Mouse (Mus musculus): ENCODE results near the gene Trim66.

Trim66 gene

DNA sequence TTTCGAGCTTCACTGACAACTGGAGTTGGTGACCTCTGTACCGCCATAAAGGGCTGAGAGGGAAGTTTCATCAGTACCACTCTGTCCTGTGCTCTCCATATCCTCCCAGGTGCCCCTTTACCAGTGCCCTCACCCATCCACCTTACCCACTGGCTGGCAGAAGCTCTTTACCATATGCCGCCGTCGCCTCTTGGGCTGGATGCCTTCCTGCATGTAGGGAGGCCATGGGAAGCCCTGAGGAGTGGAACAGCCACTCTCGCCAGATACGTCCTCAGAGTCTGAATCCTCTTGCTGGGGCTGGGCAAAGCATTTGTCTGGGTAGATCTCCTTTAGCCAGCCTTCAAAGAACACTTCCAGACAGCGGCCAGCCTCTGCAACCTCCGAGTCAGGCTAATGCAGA, 53.1 kb downstream of the Trim66 start:
- DNase-seq (ENCODE audit: low read depth, low spot score): no peak

DNA sequence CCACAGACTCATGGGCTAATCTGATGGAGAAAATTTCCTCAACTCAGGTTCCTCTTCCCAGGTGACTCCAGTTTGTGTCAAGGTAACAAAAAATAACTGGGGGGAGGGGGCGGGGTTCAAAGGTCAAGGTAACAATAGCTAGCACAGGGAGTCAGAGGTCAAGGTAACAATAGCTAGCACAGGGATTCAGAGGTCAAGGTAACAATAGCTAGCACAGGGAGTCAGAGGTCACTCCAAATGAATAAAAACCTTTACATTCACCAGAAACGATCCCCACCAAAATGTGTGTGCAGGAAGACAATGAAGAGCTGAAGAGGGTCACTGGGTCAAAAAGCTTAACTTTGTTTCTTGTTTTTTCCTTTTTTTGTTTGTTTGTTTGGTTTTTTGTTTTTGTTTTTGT, 59.9 kb downstream of the Trim66 start:
- DNase-seq (ENCODE audit: low read depth, low spot score): no peak

DNA sequence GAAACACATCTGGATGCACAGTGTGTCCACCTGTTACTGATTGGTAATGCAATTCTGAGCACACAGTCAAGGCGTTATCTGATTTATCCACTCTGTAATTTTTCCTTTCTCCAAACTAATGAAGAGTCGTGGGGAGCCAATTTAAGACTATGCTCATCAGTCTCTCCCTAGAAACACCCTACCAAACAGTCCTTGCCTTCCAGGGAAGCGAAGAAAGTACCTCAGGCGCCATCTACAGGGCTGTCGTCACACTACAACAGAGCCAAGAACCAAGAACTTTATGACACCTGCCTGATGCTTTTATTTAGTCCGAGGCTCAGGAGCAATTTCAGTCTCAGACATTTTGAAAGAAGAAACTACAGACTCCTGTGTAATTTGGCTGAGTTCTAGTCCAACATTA, 62.9 kb downstream of the Trim66 start:
- DNase-seq (ENCODE audit: low read depth, low spot score): no peak

DNA sequence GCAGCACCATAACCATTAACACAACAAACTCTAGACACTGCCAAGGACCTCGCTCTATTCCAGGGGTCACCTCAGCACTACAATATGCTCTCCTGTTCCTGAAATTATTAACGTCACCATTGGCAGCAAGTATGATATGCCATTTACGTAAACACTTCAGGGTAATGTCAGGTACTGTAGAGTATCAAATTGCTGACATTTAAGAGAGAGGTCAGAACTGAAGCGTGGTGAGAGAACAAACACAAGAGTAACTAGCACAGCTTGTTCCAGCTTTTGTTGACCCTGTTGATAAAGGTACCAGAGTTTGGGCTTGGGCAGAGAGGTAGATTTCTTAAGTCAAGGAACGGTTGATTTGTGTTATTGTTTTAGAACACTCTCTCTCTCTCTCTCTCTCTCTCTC, 65.2 kb downstream of the Trim66 start:
- no peak for DNase-seq (ENCODE audit: low read depth, low spot score)

DNA sequence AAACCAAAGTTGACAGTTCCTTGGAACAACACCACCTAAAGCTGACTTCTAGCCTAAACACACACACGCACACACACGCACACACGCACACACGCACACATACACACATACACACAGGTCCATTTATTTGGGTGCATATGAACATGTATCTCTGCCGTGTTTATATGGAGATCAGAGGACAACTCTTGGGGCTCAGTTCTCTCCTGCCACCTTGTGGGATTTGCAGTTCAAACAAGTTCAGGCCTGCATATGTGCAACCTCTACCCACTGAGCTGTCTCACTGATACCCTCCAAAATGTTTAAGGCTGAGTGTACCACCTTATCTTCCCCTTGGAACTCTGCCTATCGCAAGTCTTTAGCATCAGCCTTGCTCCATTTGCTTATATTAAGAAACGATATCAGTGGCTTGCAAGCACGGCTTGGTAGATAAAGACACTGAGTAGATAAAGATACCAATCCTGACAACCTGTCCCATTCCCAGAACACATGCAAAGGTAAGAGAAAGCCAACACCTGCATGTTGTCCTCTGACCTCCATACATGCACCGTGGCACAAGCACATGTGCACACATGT, 67.2 kb downstream of the Trim66 start:
- no peak for DNase-seq (ENCODE audit: low read depth, low spot score)

DNA sequence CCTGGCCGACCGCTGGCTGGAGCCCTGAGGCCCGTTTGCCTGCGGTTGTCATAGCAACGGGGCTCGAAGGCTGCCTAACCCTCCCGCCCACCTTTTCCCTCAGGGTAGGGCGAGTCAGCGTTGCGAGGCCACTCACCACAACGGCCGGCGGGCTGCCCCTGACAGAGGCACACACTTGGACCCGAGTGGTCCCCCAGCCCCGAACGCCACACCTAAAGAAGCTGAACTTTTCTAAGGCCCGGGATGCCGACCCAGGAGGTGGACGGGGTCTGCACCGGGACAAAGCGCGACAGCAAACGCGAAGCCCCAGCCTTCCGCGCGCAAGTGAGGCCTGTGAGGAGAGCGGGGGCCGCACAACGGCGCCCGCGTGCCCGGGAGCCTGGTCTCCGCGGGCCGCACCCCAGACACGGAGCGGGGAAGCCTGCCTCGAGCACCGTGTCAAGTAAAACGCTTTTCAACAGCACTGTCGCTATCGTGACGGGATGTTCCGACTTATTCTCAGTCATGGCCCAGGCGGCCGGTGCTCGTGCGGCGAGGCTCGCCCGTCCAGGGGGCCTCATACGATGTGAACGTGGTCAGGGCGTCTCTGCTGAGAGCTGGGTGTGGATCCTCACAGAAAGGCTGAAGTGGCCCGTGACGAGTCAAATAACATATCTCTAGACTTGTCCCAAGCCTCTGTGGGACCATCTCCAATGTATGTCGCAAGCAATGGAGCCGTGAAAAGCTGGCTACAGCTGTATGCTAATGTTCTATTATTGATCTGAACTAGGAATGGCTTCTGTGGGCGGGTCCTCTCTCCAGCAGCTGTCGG, 68.9 kb downstream of the Trim66 start, which contains the start of gene Stk33:
TSS of gene Stk33 (minus strand) at position 301 of the 811 bp plus-strand sequence.
- DNase-seq (ENCODE audit: low read depth, low spot score): no peak

DNA sequence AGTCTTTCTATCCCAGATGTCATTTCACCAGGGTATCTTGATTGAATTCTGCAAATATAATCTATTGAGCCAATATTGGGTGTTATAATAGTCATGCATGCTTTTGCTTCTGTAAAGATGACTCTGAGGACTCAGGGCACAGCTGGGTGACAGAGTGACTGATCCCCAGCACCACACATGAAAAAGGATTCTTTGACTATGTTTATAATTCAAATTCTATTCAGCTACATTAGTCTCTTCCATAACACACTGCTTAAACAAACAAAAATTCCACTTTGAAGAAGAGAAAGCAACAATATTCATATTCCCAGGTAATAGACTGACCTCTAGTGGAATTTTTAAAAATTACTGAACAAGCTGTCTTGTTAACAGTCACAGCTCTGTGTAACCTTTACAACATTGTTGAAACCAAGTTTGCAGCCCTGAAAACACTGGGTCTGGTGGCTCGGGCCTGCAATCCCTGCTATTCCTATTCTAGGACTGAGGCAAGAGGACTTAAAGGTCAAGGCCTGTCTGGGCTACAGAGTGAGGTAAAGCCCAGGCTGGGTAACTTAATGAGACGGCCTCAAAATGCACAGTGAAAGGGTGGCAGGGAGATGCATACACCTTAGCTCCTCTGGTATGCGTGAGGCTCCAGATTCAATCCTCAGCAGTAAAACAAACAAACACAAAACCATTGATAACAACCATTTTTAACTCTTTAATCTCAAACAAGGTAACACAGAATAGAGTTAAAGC, 83.3 kb downstream of the Trim66 start:
- no peak for DNase-seq (ENCODE audit: low read depth, low spot score)

DNA sequence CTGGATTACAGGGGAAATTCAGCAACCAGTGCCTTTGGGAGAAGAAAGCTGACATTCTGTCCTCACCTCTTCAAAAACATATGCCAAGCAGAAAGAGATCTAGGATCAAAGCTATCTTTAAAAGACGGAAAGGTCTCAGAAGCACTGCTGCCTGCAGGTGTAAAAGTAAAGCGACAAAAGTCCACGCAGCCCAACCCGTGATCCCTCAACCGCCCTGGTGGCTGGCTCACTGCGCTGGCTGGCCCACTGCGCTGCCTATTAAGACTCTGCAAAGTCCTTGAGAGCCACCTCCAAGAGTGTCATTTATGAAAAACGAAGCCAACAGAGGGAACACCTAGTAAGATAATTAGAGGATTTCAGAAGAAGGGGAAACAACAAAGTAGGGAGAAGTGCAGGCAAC, 85.1 kb downstream of the Trim66 start:
- no peak for DNase-seq (ENCODE audit: low read depth, low spot score)

DNA sequence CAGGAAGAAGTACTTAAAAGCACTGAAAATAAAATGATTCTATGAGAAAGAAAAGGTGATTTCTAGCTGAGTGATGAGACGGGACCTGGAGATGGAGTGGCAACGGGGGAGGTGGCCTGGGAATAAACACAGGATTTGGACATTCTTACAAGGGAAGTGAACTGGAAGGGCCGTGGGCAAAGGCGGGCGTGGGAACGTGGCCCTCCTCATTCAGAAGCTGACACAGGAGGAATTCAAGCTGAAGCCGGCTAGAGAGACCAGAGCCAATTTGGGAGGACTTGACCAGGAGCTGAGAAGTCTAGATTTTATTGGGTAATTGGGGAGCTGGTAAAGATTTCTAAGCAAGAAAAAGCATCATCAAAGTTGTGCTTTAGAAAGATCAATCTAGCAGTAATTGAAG, 102.4 kb downstream of the Trim66 start:
- no peak for DNase-seq (ENCODE audit: low read depth, low spot score)

DNA sequence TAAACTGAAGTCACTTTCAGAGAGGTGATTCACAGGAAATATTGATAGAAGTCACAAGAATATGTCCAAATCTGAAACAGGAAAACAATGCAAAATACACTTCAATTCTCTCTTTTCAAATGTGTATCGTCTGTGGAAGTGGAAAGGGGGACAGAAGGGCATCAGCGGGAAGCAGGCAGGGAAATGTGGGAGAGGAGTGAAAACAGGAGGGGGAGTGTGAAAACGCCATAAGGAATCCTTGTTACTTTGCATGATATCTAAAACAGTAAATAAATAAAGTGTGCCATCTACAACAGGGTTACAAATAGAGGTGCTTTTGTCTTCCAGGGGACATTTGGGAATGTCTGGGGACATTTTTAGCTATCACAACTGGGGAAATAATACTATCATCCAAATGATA, 108.6 kb downstream of the Trim66 start:
- no peak for DNase-seq (ENCODE audit: low read depth, low spot score)
